Mouse (Mus musculus) left cerebral cortex, adult 2 months (tissue): ENCODE results near the gene Map2k1. TPM values are rescaled to one million over a fixed set of nuclear protein-coding genes. Genes with fewer than 3 reads are reported as not detected.
"Not testable (repeated sequence)": the region's sequence is repeated elsewhere in the genome, so short reads cannot be mapped to it uniquely, and the experiment has no call there.

Experiments
- DNase-seq, 2 experiments: peaks; one replicate each; pipeline ENCODE4 v3.0.0; 2021 to 2022; ENCODE audit warnings: low spot score in 2 of 2, mixed read lengths in 1 of 2; ENCODE audit errors: extremely low spot score in 1 of 2
- H3K27ac ChIP-seq: fragments of 200-600 bp; 2 replicates; pipeline ENCODE4 v1.8.1; 2022
- H3K4me3 ChIP-seq: fragments of 200-600 bp; 2 replicates; pipeline ENCODE4 v1.8.1; 2022
- CTCF ChIP-seq: fragments of 200-600 bp; IDR thresholded peaks from 2 replicates; pipeline ENCODE4 v1.8.1; 2022; ENCODE audit warnings: antibody characterized with exemption, mild to moderate bottlenecking, moderate library complexity
- intact Hi-C: fragments of 180-260 bp; cut with DNase I; formaldehyde crosslinking; loops from one replicate; pipeline ENCODE4 v1.15.1; 2025
- long read RNA-seq, 2 experiments: library from polyadenylated mRNA; stranded (forward); transcript quantifications; one replicate each; pipeline ENCODE4 v2.0.0; 2021; ENCODE audit warnings: borderline mapping rate in 2 of 2
- total RNA-seq, 2 experiments: library from RNA; stranded (reverse); gene quantifications; 2 replicates each; pipeline ENCODE4 v1.2.3; 2021

The Map2k1 gene
- total RNA-seq = 100 to 1,000 TPM; 286 to 295 TPM
- long read RNA-seq, experiment 1, transcript Map2k1-201 (11 exons, 2,436 nt) = major isoform, 295 of 321 reads
- long read RNA-seq, experiment 1, partial matches to known transcripts = 11 of 321 reads
- long read RNA-seq, experiment 1, other reads (novel, unspliced or antisense) = 15 of 321 reads
- long read RNA-seq, experiment 2, transcript Map2k1-201 (11 exons, 2,436 nt) = major isoform, 176 of 194 reads
- long read RNA-seq, experiment 2, partial matches to known transcripts = 8 of 194 reads
- long read RNA-seq, experiment 2, other reads (novel, unspliced or antisense) = 8 of 194 reads

GRCm38 (mm10) chr9:64253021-64253904 is at the start of gene Map2k1:
Gene Map2k1 (minus strand): TSS chr9:64253631.
- peak; percentile 77 for TF ChIP-seq CTCF
- peak; percentile 100 for DNase-seq
- peak within 1 kb of the TSS; percentile 85 for H3K27ac ChIP-seq
- H3K4me3 ChIP-seq = peak within 1 kb of the TSS; percentile 76
- intact Hi-C loops = loop anchor here (1.0 to 2.0 kb wide), 3 partner anchors 22 to 74 kb away; partner anchors contain the start of gene Snapc5

- intact Hi-C loops = not testable (repeated sequence)
Measured at GRCm38 (mm10) chr9:64303086-64303485, 49.7 kb upstream of the Map2k1 start.

DNA sequence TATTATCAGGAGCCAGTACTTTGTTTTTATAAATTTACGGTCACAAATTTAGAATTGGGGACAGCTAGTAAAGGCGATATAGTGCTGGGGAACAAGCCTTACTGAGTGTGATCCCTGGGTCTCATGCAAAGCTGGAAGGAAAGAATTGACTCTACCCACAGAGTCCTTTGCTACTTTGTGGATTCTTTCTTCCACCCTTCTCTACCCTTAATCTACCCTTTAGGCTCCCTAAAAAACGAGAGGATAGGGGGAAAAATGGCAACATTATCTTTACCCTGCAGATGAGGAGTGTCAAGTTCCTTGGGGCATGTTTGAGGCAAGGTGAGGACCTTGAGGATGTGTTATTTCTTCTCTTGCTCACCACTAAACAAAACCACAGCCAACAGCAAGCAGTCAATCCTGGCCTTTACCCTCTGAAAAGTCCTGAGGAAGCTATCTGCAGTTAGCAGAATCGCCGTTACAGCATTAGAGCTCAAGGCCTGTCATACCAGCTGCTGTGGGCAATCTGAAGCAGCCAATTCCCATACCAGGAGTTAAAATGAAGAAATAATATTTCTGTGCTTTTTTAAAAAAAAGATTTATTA is 29.1 kb upstream of the Map2k1 start:
- TF ChIP-seq CTCF = no peak
- intact Hi-C loops = loop anchor here (2.0 to 5.0 kb wide), 2 partner anchors 58 to 680 kb away; partner anchors contain the start of genes Dis3l and Ints14
- Histone ChIP-seq H3K27ac (no peak overlapping the region), H3K4me3 (no peak overlapping the region; the same call in 1 of the 2 replicates)
- no peak for DNase-seq

More at GRCm38 (mm10) chr9:64303086-64303485, 49.7 kb upstream of the Map2k1 start:
- not testable (repeated sequence) for H3K4me3 ChIP-seq, H3K27ac ChIP-seq, DNase-seq

- H3K27ac ChIP-seq = peak overlapping the region; percentile 3; the same call in 1 of the 2 replicates
- DNase-seq = no peak
- intact Hi-C loops = loop anchor here (2.0 to 5.0 kb wide), 2 partner anchors 59 to 681 kb away; partner anchors contain the start of genes Dis3l and Ints14
- TF ChIP-seq CTCF = no peak
- H3K4me3 ChIP-seq = peak overlapping the region; percentile 75
Measured at GRCm38 (mm10) chr9:64281781-64282178, 28.3 kb upstream of the Map2k1 start.

DNA sequence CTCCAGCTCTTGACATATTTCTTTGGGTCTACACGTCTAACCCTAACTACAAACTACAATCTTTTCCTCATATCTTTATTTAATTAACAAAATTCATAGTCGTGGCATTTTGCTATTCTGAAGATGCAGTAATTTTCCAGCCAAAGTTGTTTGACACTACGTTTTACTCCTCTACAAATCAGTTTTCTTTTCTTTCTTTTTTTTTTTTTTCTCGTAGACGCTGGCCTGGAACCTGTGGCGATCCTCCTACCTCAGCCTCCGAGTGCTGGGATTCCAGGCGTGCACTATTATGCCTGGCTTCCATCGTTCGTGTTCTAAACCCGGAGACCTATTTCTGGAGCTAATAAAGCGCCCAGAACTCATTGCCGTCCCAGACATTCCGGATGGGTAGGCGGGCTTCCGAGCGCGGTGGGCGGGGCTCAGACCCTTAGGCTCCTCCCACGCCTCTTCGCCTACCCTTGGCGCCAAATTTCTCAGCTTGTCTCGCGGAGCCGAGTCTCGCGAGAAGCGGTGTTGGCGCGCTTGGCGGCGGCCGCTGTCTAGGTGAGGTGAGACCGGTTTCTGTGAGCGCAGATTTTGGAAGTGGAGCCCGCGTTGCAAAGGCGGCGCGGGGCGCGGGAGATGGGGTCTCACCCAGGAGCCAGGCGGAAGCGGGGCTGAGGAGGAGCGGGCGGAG is 27.8 kb upstream of the Map2k1 start, which contains the start of gene Tipin:
Gene Tipin, plus strand, starts transcription at position 477 of the 676 bp plus-strand sequence.
- peak within 1 kb of the TSS; percentile 3; the same call in 1 of the 2 replicates for H3K27ac ChIP-seq
- TF ChIP-seq CTCF = no peak
- peak within 1 kb of the TSS; percentile 75 for H3K4me3 ChIP-seq
- DNase-seq = peak; percentile 91 to 94
- intact Hi-C loops = loop anchor here (5.0 kb wide), 1 partner anchor 681 kb away; the partner anchor contains the start of gene Ints14

- no peak overlapping the region for H3K4me3 ChIP-seq
- no peak for DNase-seq
- TF ChIP-seq CTCF = no peak; the same call in 1 of the 2 replicates
- no peak overlapping the region for H3K27ac ChIP-seq
- intact Hi-C loops = no loop called here
Measured at GRCm38 (mm10) chr9:64278665-64279310, 25.4 kb upstream of the Map2k1 start.

- no peak overlapping the region for H3K4me3 ChIP-seq
- intact Hi-C loops = no loop called here
- no peak overlapping the region for H3K27ac ChIP-seq
- peak; percentile 40 to 46 for DNase-seq
- TF ChIP-seq CTCF = peak; percentile 86
Measured at GRCm38 (mm10) chr9:64277706-64278105, 24.3 kb upstream of the Map2k1 start.

DNA sequence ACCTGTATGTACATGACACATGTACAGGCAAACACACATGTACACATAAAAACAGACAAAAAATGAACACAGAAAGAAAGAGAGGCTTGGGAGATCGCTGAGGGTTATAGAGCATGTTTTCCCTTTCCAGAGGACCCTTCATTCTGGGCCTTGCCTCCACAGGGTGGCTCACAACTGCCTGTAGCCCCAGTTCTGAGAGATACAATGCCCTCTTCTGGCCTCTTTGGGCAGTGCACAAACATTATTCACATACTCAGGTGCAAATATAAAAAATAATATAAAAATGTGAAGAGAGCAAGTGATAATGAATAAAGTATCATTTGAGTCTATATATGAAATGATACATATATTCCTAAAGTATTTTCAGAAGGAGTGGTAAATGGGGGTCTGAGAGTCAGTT is 21.5 kb upstream of the Map2k1 start:
- peak; percentile 37 for TF ChIP-seq CTCF
- H3K27ac ChIP-seq = no peak overlapping the region
- intact Hi-C loops = no loop called here
- no peak for DNase-seq
- no peak overlapping the region for H3K4me3 ChIP-seq

- intact Hi-C loops = no loop called here
Measured at GRCm38 (mm10) chr9:64274291-64274690, 20.9 kb upstream of the Map2k1 start.

GRCm38 (mm10) chr9:64273757-64274156 is 20.3 kb upstream of the Map2k1 start:
- intact Hi-C loops = loop anchor here (2.0 kb wide), 2 partner anchors 95 to 133 kb away; partner anchors contain the start of gene Snapc5

More at GRCm38 (mm10) chr9:64274291-64274690, 20.9 kb upstream of the Map2k1 start:
- TF ChIP-seq CTCF = no peak
- DNase-seq = no peak
- no peak overlapping the region for H3K4me3 ChIP-seq
- H3K27ac ChIP-seq = no peak overlapping the region

More at GRCm38 (mm10) chr9:64273757-64274156, 20.3 kb upstream of the Map2k1 start:
- TF ChIP-seq CTCF = no peak
- Histone ChIP-seq H3K4me3 (no peak overlapping the region), H3K27ac (no peak overlapping the region; the same call in 1 of the 2 replicates)
- DNase-seq = no peak
